Mouse (Mus musculus) midbrain, embryonic 11.5 days (tissue): Measurements from ENCODE around the gene Il31ra. TPM values are rescaled to one million over a fixed set of nuclear protein-coding genes. Genes with fewer than 3 reads are reported as not detected.
A peak's percentile ranks its signal among the peaks of the same experiment; 100 is the strongest.

ENCODE experiments used
- ATAC-seq: fragments of 200-750 bp; cut with Nextera tagmentation; 2 replicates; pipeline ENCODE4 v1.8.0; 2017; ENCODE audit warnings: moderate TSS enrichment, moderate library complexity; ENCODE audit not compliant: low FRiP score
- DNase-seq: peaks from one replicate; pipeline ENCODE4 v3.0.0; 2015; ENCODE audit warnings: low spot score; ENCODE audit errors: missing footprints
- H3K27ac ChIP-seq: fragments of 300-500 bp; sonication (generic); 2 replicates; pipeline ENCODE4 v1.5.1; 2014; ENCODE audit warnings: low read depth, low read length
- H3K27me3 ChIP-seq: fragments of 300-500 bp; sonication (generic); 2 replicates; pipeline ENCODE4 v1.6.1; 2014; ENCODE audit warnings: mild to moderate bottlenecking, low read length, moderate library complexity, mixed read lengths; ENCODE audit not compliant: control insufficient read depth, insufficient read depth
- H3K36me3 ChIP-seq: fragments of 300-500 bp; sonication (generic); 2 replicates; pipeline ENCODE4 v1.6.1; 2014; ENCODE audit warnings: mild to moderate bottlenecking, low read length, moderate library complexity, mixed read lengths; ENCODE audit not compliant: control insufficient read depth, insufficient read depth
- H3K4me1 ChIP-seq: fragments of 300-500 bp; sonication (generic); 2 replicates; pipeline ENCODE4 v1.6.1; 2014; ENCODE audit warnings: low read length; ENCODE audit not compliant: control insufficient read depth, insufficient read depth
- H3K4me2 ChIP-seq: fragments of 300-500 bp; sonication (generic); 2 replicates; pipeline ENCODE4 v1.6.1; 2014; ENCODE audit warnings: mild to moderate bottlenecking, moderate library complexity
- H3K4me3 ChIP-seq: fragments of 300-500 bp; sonication (generic); 2 replicates; pipeline ENCODE4 v1.5.1; 2014; ENCODE audit warnings: low read depth, low read length
- H3K9ac ChIP-seq: fragments of 300-500 bp; sonication (generic); 2 replicates; pipeline ENCODE4 v1.6.1; 2014; ENCODE audit warnings: low read length
- H3K9me3 ChIP-seq: fragments of 300-500 bp; sonication (generic); 2 replicates; pipeline ENCODE4 v1.6.1; 2016; ENCODE audit warnings: low read length; ENCODE audit not compliant: control insufficient read depth
- WGBS: fragments of 180-500 bp; shearing (Covaris S2); extraction: QIAGEN DNeasy Blood & Tissue Kit; methylation state at CpG from one replicate; pipeline ENCODE4 v1.1.7; 2014; 5-methylcytosine and 5-hydroxymethylcytosine counted together
- polyA plus RNA-seq: library from polyadenylated mRNA; unstranded; fragments of >200 nt; fragmentation: Nextera tagmentation; extraction: Ambion mirVana; gene quantifications from 2 replicates; pipeline ENCODE4 v1.2.1, GENCODE M21; 2014

The Il31ra gene
- polyA plus RNA-seq, 1 experiment from 2014 or later, result not detected

- no peaks in the 10 kb centered on the region for H3K9me3 ChIP-seq
- peaks cover 2% of the 10 kb centered on the region; the same call in 1 of the 2 replicates for H3K36me3 ChIP-seq
- no peak overlapping the region for H3K4me3 ChIP-seq
- H3K4me1 ChIP-seq, result no peaks in the 10 kb centered on the region
- DNase-seq (peak; percentile 37), ATAC-seq (no peak)
- H3K4me2 ChIP-seq, result no peak overlapping the region
- no peak overlapping the region for H3K27ac ChIP-seq
- no peaks in the 10 kb centered on the region for H3K27me3 ChIP-seq
- H3K9ac ChIP-seq, result no peak overlapping the region
- WGBS, result 89% methylated on average over 9 of the region's 9 CpGs
These were observed 123.0 kb downstream of the Il31ra start for GRCm38 (mm10) chr13:112471201-112471600.

Other genes starting within 250 kb of the Il31ra start
- 28.4 and 32.3 TPM in 2 replicates for gene Il6st, start 130.3 kb downstream of the Il31ra start, polyA plus RNA-seq
- 0.79 and 1.1 TPM in 2 replicates for gene Ddx4, start 58.1 kb upstream of the Il31ra start, polyA plus RNA-seq
- 19.8 and 20.2 TPM in 2 replicates for gene Slc38a9, start 66.4 kb upstream of the Il31ra start, polyA plus RNA-seq
- gene Plpp1, start 206.4 kb upstream of the Il31ra start, polyA plus RNA-seq, result 19.1 and 20.1 TPM in 2 replicates